Mouse (Mus musculus) limb, embryonic 15.5 days (tissue): ENCODE data around the gene Kntc1. TPM values are rescaled to one million over a fixed set of nuclear protein-coding genes. Genes with fewer than 3 reads are reported as not detected.

Source experiments
- ATAC-seq: fragments of 200-750 bp; cut with Nextera tagmentation; 2 replicates; pipeline ENCODE4 v1.8.0; 2017; ENCODE audit warnings: low read depth, moderate TSS enrichment; ENCODE audit not compliant: insufficient number of reproducible peaks, low FRiP score, low TSS enrichment
- H3K27ac ChIP-seq: fragments of 300-500 bp; sonication (generic); 2 replicates; pipeline ENCODE4 v1.5.1; 2015; ENCODE audit warnings: moderate library complexity, mild to moderate bottlenecking, inconsistent platforms
- H3K27me3 ChIP-seq: fragments of 300-500 bp; sonication (generic); 2 replicates; pipeline ENCODE4 v1.6.1; 2015; ENCODE audit warnings: inconsistent platforms
- H3K36me3 ChIP-seq: fragments of 300-500 bp; sonication (generic); 2 replicates; pipeline ENCODE4 v1.6.1; 2015; ENCODE audit warnings: inconsistent platforms
- H3K4me1 ChIP-seq: fragments of 300-500 bp; sonication (generic); 2 replicates; pipeline ENCODE4 v1.6.1; 2015; ENCODE audit warnings: inconsistent platforms
- H3K4me2 ChIP-seq: fragments of 300-500 bp; sonication (generic); 2 replicates; pipeline ENCODE4 v1.6.1; 2015; ENCODE audit warnings: mild to moderate bottlenecking, inconsistent platforms
- H3K4me3 ChIP-seq: fragments of 300-500 bp; sonication (generic); 2 replicates; pipeline ENCODE4 v1.5.1; 2015; ENCODE audit warnings: mild to moderate bottlenecking, inconsistent platforms
- H3K9ac ChIP-seq: fragments of 300-500 bp; sonication (generic); 2 replicates; pipeline ENCODE4 v1.6.1; 2015; ENCODE audit warnings: inconsistent platforms
- H3K9me3 ChIP-seq: fragments of 300-500 bp; sonication (generic); 2 replicates; pipeline ENCODE4 v1.6.1; 2016; ENCODE audit warnings: inconsistent platforms
- WGBS: fragments of 180-500 bp; shearing (Covaris S2); methylation state at CpG from one replicate; pipeline ENCODE4 v1.1.7; 2015; 5-methylcytosine and 5-hydroxymethylcytosine counted together
- polyA plus RNA-seq: library from polyadenylated mRNA; unstranded; fragments of >200 nt; fragmentation: Nextera tagmentation; extraction: Ambion mirVana; gene quantifications from 2 replicates; pipeline ENCODE4 v1.2.1, GENCODE M21; 2015

Gene Kntc1
- polyA plus RNA-seq, 1 experiment from 2014 or later = 20.1 TPM

GRCm38 (mm10) chr5:123818941-123819577, 69.5 kb downstream of the Kntc1 start:
- no peak overlapping the region for H3K27ac ChIP-seq
- ATAC-seq = no peak
- H3K9me3 ChIP-seq = no peaks in the 10 kb centered on the region
- no peaks in the 10 kb centered on the region for H3K27me3 ChIP-seq
- H3K4me3 ChIP-seq = no peak overlapping the region
- no peak overlapping the region for H3K4me2 ChIP-seq
- peaks cover 32% of the 10 kb centered on the region for H3K36me3 ChIP-seq
- H3K9ac ChIP-seq = no peak overlapping the region
- 88% methylated on average over 19 of the region's 19 CpGs for WGBS
- no peaks in the 10 kb centered on the region for H3K4me1 ChIP-seq

- Histone ChIP-seq H3K9ac (no peak overlapping the region), H3K9me3 (no peaks in the 10 kb centered on the region), H3K36me3 (peaks cover 27% of the 10 kb centered on the region), H3K4me2 (no peak overlapping the region), H3K4me1 (no peaks in the 10 kb centered on the region), H3K4me3 (no peak overlapping the region), H3K27ac (no peak overlapping the region), H3K27me3 (no peaks in the 10 kb centered on the region)
- 75% methylated on average over 9 of the region's 9 CpGs for WGBS
- ATAC-seq = no peak
These were observed 71.2 kb downstream of the Kntc1 start for GRCm38 (mm10) chr5:123820501-123821263.

GRCm38 (mm10) chr5:123821264-123821571, 71.7 kb downstream of the Kntc1 start:
- no peak overlapping the region for H3K27ac ChIP-seq
- H3K4me3 ChIP-seq = no peak overlapping the region
- no peaks in the 10 kb centered on the region for H3K4me1 ChIP-seq
- H3K36me3 ChIP-seq = peaks cover 27% of the 10 kb centered on the region
- no peaks in the 10 kb centered on the region for H3K9me3 ChIP-seq
- no peak overlapping the region for H3K9ac ChIP-seq
- no peaks in the 10 kb centered on the region for H3K27me3 ChIP-seq
- no peak for ATAC-seq
- H3K4me2 ChIP-seq = no peak overlapping the region
- 85% methylated on average over 3 of the region's 3 CpGs for WGBS

- Histone ChIP-seq H3K4me2 (no peak overlapping the region), H3K36me3 (peaks cover 27% of the 10 kb centered on the region), H3K9me3 (no peaks in the 10 kb centered on the region), H3K4me3 (no peak overlapping the region), H3K9ac (no peak overlapping the region), H3K27me3 (no peaks in the 10 kb centered on the region), H3K4me1 (0 out of 2 replicates have a peak, but pooled peaks cover 2% of the 10 kb centered on the region), H3K27ac (no peak overlapping the region)
- ATAC-seq = no peak
- WGBS = 44% methylated on average over 7 of the region's 7 CpGs
These were observed 73.2 kb downstream of the Kntc1 start for GRCm38 (mm10) chr5:123822706-123823105.

GRCm38 (mm10) chr5:123827659-123828091, 78.2 kb downstream of the Kntc1 start:
- 44% methylated on average over 6 of the region's 6 CpGs for WGBS
- Histone ChIP-seq H3K4me3 (no peak overlapping the region), H3K9ac (no peak overlapping the region), H3K27ac (no peak overlapping the region), H3K36me3 (peaks cover 2% of the 10 kb centered on the region; the same call in 1 of the 2 replicates), H3K4me2 (no peak overlapping the region), H3K4me1 (0 out of 2 replicates have a peak, but pooled peaks cover 4% of the 10 kb centered on the region), H3K9me3 (no peaks in the 10 kb centered on the region), H3K27me3 (no peaks in the 10 kb centered on the region)
- ATAC-seq = no peak

- H3K27me3 ChIP-seq = no peaks in the 10 kb centered on the region
- H3K4me2 ChIP-seq = no peak overlapping the region
- H3K9me3 ChIP-seq = no peaks in the 10 kb centered on the region
- H3K27ac ChIP-seq = no peak overlapping the region
- H3K4me1 ChIP-seq = 0 out of 2 replicates have a peak, but pooled peaks cover 4% of the 10 kb centered on the region
- WGBS = 85% methylated on average over 7 of the region's 7 CpGs
- H3K36me3 ChIP-seq = no peaks in the 10 kb centered on the region
- no peak overlapping the region for H3K9ac ChIP-seq
- no peak overlapping the region for H3K4me3 ChIP-seq
- ATAC-seq = no peak
These were observed 82.8 kb downstream of the Kntc1 start for GRCm38 (mm10) chr5:123832309-123832708.

- Histone ChIP-seq H3K27me3 (no peaks in the 10 kb centered on the region), H3K9me3 (no peaks in the 10 kb centered on the region), H3K4me1 (no peaks in the 10 kb centered on the region), H3K27ac (no peak overlapping the region), H3K9ac (no peak overlapping the region), H3K36me3 (no peaks in the 10 kb centered on the region), H3K4me3 (no peak overlapping the region), H3K4me2 (no peak overlapping the region)
- ATAC-seq = no peak
- 78% methylated on average over 3 of the region's 3 CpGs for WGBS
These were observed 85.3 kb downstream of the Kntc1 start for GRCm38 (mm10) chr5:123834836-123835235.

- Histone ChIP-seq H3K27ac (no peak overlapping the region), H3K27me3 (no peaks in the 10 kb centered on the region), H3K36me3 (no peaks in the 10 kb centered on the region), H3K4me1 (peaks cover 2% of the 10 kb centered on the region; the same call in 1 of the 2 replicates), H3K4me2 (no peak overlapping the region), H3K9me3 (no peaks in the 10 kb centered on the region), H3K4me3 (no peak overlapping the region), H3K9ac (no peak overlapping the region)
- WGBS = 57% methylated on average over 4 of the region's 4 CpGs
- no peak for ATAC-seq
These were observed 87.9 kb downstream of the Kntc1 start for GRCm38 (mm10) chr5:123837371-123837770.

GRCm38 (mm10) chr5:123842221-123842934, 92.9 kb downstream of the Kntc1 start:
- no peak overlapping the region for H3K4me2 ChIP-seq
- H3K4me1 ChIP-seq = peaks cover 2% of the 10 kb centered on the region; the same call in 1 of the 2 replicates
- 62% methylated on average over 11 of the region's 11 CpGs for WGBS
- no peaks in the 10 kb centered on the region for H3K9me3 ChIP-seq
- no peak overlapping the region for H3K9ac ChIP-seq
- no peak for ATAC-seq
- H3K4me3 ChIP-seq = no peak overlapping the region
- H3K27me3 ChIP-seq = no peaks in the 10 kb centered on the region
- no peak overlapping the region for H3K27ac ChIP-seq
- no peaks in the 10 kb centered on the region for H3K36me3 ChIP-seq

GRCm38 (mm10) chr5:123842935-123843282, 93.4 kb downstream of the Kntc1 start:
- ATAC-seq = no peak
- 49% methylated on average over 3 of the region's 3 CpGs for WGBS

GRCm38 (mm10) chr5:123843816-123844215, 94.3 kb downstream of the Kntc1 start:
- H3K4me1 ChIP-seq = peaks cover 2% of the 10 kb centered on the region; the same call in 1 of the 2 replicates
- ATAC-seq = no peak
- H3K9ac ChIP-seq = no peak overlapping the region
- H3K4me3 ChIP-seq = no peak overlapping the region
- no peak overlapping the region for H3K27ac ChIP-seq
- no peaks in the 10 kb centered on the region for H3K9me3 ChIP-seq
- no peak overlapping the region for H3K4me2 ChIP-seq
- H3K36me3 ChIP-seq = no peaks in the 10 kb centered on the region
- no peaks in the 10 kb centered on the region for H3K27me3 ChIP-seq
- WGBS = 42% methylated on average over 4 of the region's 4 CpGs

More at GRCm38 (mm10) chr5:123842935-123843282, 93.4 kb downstream of the Kntc1 start:
- Histone ChIP-seq H3K4me3 (no peak overlapping the region), H3K36me3 (no peaks in the 10 kb centered on the region), H3K4me2 (no peak overlapping the region), H3K4me1 (peaks cover 2% of the 10 kb centered on the region; the same call in 1 of the 2 replicates), H3K9me3 (no peaks in the 10 kb centered on the region), H3K27me3 (no peaks in the 10 kb centered on the region), H3K27ac (no peak overlapping the region), H3K9ac (no peak overlapping the region)

GRCm38 (mm10) chr5:123844316-123844715, 94.8 kb downstream of the Kntc1 start:
- Histone ChIP-seq H3K4me3 (no peak overlapping the region), H3K9me3 (no peaks in the 10 kb centered on the region), H3K4me1 (peaks cover 2% of the 10 kb centered on the region; the same call in 1 of the 2 replicates), H3K4me2 (no peak overlapping the region), H3K27ac (no peak overlapping the region), H3K9ac (no peak overlapping the region), H3K27me3 (no peaks in the 10 kb centered on the region), H3K36me3 (no peaks in the 10 kb centered on the region)
- 92% methylated on average over 14 of the region's 14 CpGs for WGBS
- no peak for ATAC-seq
